Mouse (Mus musculus): ENCODE measurements at regions not wholly inside any gene's neighbourhood (a gene's known extent, or its start where the extent isn't known, plus 50 kb on each side); places are given as distances from the start of the nearest gene placed in this dataset.
"Not testable (repeated sequence)": the region's sequence is repeated elsewhere in the genome, so short reads cannot be mapped to it uniquely, and the experiment has no call there.

DNA sequence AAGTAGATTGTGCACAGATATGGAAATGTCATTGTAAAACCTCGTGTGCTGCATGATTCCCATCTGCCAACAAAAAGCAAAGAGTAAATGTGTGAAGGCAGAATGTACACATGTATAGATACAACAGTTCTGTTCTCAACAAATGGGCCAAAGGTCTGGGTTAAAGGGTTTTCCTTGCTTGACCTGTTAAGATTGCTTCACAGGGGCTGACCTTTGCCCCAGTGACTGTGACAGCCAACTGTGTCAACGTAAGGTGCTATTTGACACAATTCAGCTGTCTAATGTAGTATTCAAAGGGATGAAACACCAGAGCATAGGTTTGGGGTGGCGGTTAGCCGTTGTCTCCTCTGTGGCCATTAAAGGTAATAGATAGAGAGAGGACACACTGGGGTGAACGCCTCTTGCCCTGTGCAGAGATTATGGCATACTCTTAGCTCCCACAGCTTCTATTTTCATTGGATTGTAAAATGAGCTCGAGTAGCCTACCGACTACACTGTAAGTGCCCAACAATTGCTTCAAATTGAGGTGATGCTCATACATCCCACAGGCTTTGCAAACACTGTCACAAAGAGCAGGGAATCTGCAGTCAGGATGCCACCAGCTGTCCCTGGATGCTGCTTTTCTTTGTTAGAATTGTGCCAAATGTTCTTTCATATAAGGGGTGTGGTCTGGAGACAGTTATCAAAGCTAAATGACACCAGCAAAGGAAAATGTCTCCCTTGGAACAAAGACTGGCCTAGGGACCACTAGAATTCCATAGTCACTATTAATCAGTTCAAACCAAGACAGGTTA lies 513.0 kb upstream of the Gulo start:
- Histone ChIP-seq H3K27ac (peak overlapping the region; percentile 85), H3K4me3 (no peak overlapping the region)
- DNase-seq (ENCODE audit: low spot score in 2 of 2): no peak
- TF ChIP-seq CTCF (conservative IDR thresholded peaks at IDR 0.05): no peak

DNA sequence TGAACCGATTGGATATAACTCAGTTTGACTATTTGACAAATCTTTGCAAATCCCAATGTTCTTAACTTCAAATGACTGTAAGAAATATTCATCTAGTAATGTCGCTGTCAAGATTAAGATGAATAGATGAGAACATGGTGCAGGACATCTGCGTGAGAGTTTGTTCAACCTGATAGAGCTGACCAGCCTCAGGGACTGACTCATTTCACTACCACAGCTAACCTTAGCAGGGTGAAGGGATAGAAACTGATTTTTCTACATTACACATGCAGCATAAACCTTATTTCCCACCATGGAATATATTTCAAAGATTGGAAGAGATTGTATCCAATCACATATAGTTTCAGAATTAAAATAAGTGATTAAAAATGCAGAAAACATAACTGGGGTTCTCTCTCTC lies 507.8 kb upstream of the Gulo start:
- TF ChIP-seq CTCF (conservative IDR thresholded peaks at IDR 0.05): no peak
- Histone ChIP-seq H3K4me3 (no peak overlapping the region), H3K27ac (no peak overlapping the region; the same call in 1 of the 2 replicates)
- no peak for DNase-seq (ENCODE audit: low spot score in 2 of 2)

DNA sequence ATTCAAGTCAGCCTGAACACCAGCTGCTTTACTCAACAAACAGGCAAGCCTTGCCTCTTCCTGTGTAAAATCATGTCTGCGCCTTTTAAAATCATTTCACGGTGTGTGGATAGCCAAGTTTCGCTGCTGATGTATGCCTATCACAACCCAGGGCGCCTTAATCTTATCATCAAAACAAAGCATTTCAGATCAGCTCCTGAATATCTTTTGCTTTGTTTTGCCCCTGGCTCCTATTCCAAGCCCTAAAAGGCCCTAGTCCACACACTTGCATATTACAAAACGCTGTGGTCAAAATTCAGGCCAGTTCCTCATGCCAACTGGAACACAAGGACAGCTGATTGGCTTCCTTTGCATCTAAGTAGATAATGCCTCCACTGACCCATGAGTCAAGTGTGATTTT lies 501.7 kb upstream of the Gulo start:
- Histone ChIP-seq H3K27ac (no peak overlapping the region), H3K4me3 (no peak overlapping the region)
- no peak for TF ChIP-seq CTCF (conservative IDR thresholded peaks at IDR 0.05)
- no peak for DNase-seq (ENCODE audit: low spot score in 2 of 2)

DNA sequence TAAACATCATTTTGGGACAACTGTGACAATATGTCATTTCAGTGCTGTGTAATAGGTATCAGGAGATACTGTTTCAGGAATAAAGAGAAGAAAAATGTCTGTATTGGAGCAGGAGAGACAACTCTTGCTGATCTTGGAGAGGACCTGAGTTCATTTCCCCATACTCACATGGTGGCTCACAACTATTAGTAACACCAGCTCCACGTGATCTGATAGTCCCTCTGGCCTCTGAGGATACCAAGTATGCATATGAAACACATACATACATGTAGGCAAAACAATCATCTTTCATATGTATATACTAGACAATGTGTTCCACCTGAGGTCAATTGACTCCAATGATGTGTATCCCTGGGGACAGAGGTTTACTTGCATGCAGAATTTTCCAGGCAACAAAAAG lies 501.2 kb upstream of the Gulo start:
- DNase-seq (ENCODE audit: low spot score in 2 of 2): no peak
- H3K27ac ChIP-seq: no peak overlapping the region
- H3K4me3 ChIP-seq: no peak overlapping the region
- no peak for TF ChIP-seq CTCF (conservative IDR thresholded peaks at IDR 0.05)

DNA sequence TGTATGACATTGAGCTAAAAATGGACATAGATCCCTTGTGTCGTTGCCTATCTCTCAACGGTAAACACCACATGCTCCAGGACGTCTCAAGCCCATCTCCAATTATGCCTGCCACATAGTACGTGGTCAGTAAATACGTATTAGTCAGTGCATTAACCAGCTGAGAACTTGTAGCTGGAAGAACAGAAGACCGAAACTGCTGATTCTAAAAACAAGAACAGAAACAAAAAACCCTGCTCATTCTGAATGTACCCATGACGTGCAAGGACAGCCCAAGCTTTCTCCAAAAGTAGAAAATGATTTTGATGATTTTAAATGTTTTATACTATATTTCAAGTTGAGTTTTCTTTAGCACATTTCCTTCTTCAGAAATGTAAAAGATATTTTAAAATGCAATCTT lies 500.7 kb upstream of the Gulo start:
- TF ChIP-seq CTCF (conservative IDR thresholded peaks at IDR 0.05): no peak
- no peak overlapping the region for H3K27ac ChIP-seq

DNA sequence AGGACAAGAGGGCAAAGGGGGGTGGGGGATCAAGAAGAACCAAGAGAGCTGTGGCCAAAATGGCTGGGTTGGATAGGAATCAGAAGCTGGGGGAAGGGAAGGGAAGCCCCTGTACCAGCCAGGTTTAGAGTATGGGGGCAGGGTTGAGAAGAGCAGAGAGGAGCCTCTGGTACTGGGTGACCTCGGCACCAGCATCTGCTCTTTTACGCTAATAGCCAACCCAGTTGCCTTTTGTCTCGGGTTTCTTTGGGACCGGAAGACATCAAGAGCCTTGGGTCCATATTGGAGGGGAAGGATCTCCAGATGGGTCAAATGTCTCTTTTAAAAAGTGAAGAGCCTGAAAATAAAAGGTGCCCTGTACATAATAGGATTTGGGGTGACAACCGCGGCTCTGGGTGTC lies 493.0 kb upstream of the Gulo start:
- DNase-seq (ENCODE audit: low spot score in 2 of 2): no peak
- no peak for TF ChIP-seq CTCF (conservative IDR thresholded peaks at IDR 0.05)
- no peak overlapping the region for H3K27ac ChIP-seq
- no peak overlapping the region for H3K4me3 ChIP-seq

More for the DNA sequence above, 500.7 kb upstream of the Gulo start:
- no peak overlapping the region for H3K4me3 ChIP-seq
- DNase-seq (ENCODE audit: low spot score in 2 of 2): no peak

DNA sequence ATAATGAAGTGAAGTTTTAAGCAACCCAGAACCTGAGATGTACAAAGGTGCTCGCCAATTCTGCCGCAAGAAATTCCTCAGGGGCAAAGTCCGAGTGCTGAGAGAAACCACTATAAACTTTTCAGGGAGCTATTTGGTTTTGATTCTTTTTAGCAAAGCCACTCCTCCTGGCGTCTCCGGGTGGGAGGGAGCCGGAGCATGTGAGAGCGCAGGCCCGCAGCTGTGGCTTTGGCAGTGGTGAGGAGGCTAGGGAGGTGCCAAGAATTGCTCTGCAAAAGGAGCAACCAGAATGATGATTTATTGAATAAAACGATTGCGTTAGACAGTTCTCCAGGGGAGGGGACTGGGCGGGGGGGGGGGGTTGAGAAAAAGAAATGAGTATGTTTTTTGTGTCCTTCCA lies 490.9 kb upstream of the Gulo start:
- H3K27ac ChIP-seq: peak overlapping the region; percentile 54
- peak; percentile 20; the same call in 1 of the 2 replicates for TF ChIP-seq CTCF (conservative IDR thresholded peaks at IDR 0.05)
- H3K4me3 ChIP-seq: peak overlapping the region; percentile 28
- DNase-seq (ENCODE audit: low spot score in 2 of 2): peak; percentile 79 to 86

DNA sequence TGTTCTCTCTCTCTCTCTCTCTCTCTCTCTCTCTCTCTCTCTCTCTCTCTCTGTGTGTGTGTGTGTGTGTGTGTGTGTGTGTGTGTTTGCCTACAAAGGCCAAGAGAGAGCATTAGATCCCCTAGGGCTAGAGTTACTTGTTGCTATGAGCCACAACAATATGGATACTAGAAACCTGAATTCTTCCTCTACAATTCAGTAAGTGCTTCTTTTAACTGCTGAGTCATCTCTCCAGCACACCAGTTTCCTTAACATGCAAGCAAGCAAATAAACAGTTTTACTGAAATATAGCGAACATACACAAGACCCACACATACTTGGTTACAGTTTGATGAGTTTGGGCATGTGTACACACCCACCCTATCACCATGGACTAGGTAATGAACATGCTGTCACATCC lies 486.1 kb upstream of the Gulo start:
- H3K27ac ChIP-seq: peak overlapping the region; percentile 91
- H3K4me3 ChIP-seq: no peak overlapping the region
- TF ChIP-seq CTCF (conservative IDR thresholded peaks at IDR 0.05): no peak
- no peak for DNase-seq (ENCODE audit: low spot score in 2 of 2)

DNA sequence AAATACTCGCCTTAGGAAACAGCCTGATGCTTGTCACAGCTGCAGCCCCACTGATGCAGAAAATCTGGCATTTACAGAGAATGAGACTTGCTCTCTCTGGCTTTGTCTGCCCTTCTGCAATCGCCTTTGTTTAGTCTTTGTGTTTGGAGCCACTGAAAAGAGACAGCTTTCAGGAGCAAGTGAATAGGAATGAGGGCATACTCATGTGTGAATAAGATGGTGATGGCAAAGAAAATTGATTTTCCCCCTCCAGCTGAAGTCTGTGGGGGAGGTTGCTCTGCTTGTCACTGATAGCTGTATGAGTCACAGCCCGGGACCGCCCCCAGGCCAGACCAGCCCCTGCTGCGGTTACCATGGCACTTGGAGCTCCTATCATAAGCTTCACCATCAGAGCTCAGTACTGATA lies 485.5 kb upstream of the Gulo start:
- no peak for TF ChIP-seq CTCF (conservative IDR thresholded peaks at IDR 0.05)
- DNase-seq (ENCODE audit: low spot score in 2 of 2): peak; percentile 84 to 95
- H3K4me3 ChIP-seq: peak overlapping the region; percentile 13; the same call in 1 of the 2 replicates
- peak overlapping the region; percentile 91 for H3K27ac ChIP-seq

DNA sequence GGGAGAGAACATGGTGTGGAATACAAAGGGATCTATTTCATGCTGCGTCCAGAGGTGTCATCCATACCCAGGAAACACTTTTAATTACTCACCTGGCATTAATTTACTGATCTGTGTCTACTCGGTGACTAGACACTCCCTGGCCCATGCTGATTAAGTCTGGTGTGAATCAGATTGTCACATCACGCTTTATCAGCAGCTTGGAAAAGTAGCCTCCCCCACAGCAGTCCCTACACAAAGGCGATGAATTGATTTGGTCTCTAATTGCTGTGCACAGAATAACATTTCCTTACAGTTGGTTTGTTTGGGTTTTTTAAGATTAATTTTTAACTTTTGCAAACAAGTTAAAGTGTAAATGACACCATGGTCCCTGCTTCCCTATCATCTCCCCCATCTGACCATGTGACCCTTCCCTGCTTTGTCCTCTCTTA lies 484.7 kb upstream of the Gulo start:
- no peak overlapping the region for H3K4me3 ChIP-seq
- no peak for DNase-seq (ENCODE audit: low spot score in 2 of 2)
- no peak for TF ChIP-seq CTCF (conservative IDR thresholded peaks at IDR 0.05)
- peak overlapping the region; percentile 91 for H3K27ac ChIP-seq

DNA sequence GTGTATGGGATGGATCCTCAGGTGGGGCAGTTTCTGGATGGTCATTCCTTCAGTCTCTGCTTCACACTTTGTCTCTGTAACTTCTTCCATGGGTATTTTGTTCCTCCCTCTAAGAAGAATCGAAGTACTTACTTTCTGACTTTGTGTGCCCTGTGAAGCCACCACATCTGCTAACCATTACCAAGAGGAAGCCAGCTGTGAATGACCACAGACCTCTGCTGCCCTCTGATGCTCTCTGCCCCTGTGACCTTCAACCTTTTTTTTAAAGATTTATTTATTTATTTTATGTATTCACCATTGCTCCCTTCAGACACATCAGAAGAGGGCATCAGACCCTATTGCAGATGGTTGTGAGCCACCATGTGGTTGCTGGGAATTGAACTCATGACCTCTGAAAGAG lies 475.7 kb upstream of the Gulo start:
- not testable (repeated sequence) for DNase-seq (ENCODE audit: low spot score in 2 of 2); H3K27ac ChIP-seq; H3K4me3 ChIP-seq

DNA sequence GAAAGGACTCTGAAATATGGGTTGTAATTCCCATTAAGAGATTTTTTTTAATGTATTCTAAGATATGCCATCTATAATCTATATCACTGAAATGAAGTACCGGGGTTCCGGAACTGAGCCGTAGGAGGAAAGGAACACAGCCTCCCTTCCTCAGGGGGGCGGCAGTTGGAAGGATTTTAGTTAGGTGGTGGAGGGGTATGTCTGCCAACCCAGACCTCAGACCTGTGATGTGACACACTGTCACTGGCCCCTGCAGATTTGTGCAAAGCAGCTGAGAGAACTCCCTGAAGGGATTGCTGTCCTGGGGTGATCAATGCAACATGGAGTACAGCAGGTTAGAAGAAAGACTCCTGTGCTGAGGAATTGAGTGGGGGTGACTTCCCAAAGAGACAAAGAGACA lies 470.2 kb upstream of the Gulo start:
- no peak for TF ChIP-seq CTCF (conservative IDR thresholded peaks at IDR 0.05)
- Histone ChIP-seq H3K4me3 (no peak overlapping the region), H3K27ac (no peak overlapping the region)
- no peak for DNase-seq (ENCODE audit: low spot score in 2 of 2)

DNA sequence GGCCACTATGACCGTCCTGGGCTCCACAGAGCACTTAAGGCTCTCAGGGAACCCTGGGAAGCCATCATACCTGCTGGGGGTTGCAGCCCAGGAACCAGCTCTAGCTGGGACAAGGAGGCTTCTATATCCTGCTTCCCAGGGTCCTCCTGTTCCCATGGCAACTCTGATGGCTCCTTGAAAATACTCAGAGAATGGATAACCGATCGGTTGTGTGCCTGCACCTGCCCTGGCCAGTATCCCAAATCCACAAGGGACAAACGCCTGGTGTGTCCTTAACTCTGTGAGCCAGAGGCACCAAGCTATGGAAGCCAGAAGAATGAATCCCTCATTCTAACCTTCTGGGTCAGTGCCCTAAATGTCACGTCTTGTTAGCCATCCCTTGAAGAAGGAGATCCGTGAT lies 469.6 kb upstream of the Gulo start:
- DNase-seq (ENCODE audit: low spot score in 2 of 2): no peak
- no peak overlapping the region for H3K27ac ChIP-seq
- H3K4me3 ChIP-seq: no peak overlapping the region
- no peak for TF ChIP-seq CTCF (conservative IDR thresholded peaks at IDR 0.05)

DNA sequence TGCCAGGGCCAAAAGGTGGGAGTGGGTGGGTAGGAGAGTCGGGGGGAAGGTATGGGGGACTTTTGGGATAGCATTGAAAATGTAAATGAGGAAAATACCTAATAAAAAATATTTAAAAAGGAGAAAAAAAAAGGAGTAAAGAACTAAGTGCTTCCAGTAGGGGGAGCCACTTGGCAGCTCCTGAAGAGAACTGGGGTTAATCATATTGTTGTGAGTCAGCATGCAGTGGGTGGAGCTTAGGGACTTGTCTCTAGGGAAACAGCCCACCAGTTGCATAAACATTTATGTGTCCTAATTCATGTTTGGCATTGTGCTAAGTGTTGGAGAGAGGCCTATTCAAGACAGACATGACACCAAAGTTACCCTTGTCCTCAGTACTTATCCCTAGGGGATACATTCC lies 466.0 kb upstream of the Gulo start:
- TF ChIP-seq CTCF (conservative IDR thresholded peaks at IDR 0.05): peak; percentile 68
- H3K27ac ChIP-seq: no peak overlapping the region
- peak in 1 of 2 experiments; percentile 23 for DNase-seq (ENCODE audit: low spot score in 2 of 2)
- no peak overlapping the region for H3K4me3 ChIP-seq
